Mouse (Mus musculus) stomach, embryonic 16.5 days (tissue): ENCODE results near the gene Obsl1. TPM values are rescaled to one million over a fixed set of nuclear protein-coding genes. Genes with fewer than 3 reads are reported as not detected.

Experiments used
- ATAC-seq: fragments of 200-750 bp; cut with Nextera tagmentation; 2 replicates; pipeline ENCODE4 v1.8.0; 2017; ENCODE audit warnings: moderate number of reproducible peaks, moderate TSS enrichment; ENCODE audit not compliant: insufficient read depth, low FRiP score
- H3K27ac ChIP-seq: fragments of 300-500 bp; sonication (generic); 2 replicates; pipeline ENCODE4 v1.5.1; 2014; ENCODE audit warnings: low read length
- H3K27me3 ChIP-seq: fragments of 300-500 bp; sonication (generic); 2 replicates; pipeline ENCODE4 v1.6.1; 2014; ENCODE audit warnings: low read length, control low read depth, mixed read lengths; ENCODE audit not compliant: control insufficient read depth, insufficient read depth
- H3K36me3 ChIP-seq: fragments of 300-500 bp; sonication (generic); 2 replicates; pipeline ENCODE4 v1.6.1; 2014; ENCODE audit warnings: low read length; ENCODE audit not compliant: control insufficient read depth, insufficient read depth
- H3K4me1 ChIP-seq: fragments of 300-500 bp; sonication (generic); 2 replicates; pipeline ENCODE4 v1.6.1; 2014; ENCODE audit warnings: low read length, control low read depth, mixed read lengths; ENCODE audit not compliant: control insufficient read depth, insufficient read depth
- H3K4me2 ChIP-seq: fragments of 300-500 bp; sonication (generic); 2 replicates; pipeline ENCODE4 v1.6.1; 2014; ENCODE audit warnings: low read depth, low read length, mixed read lengths
- H3K4me3 ChIP-seq: fragments of 300-500 bp; sonication (generic); replicated peaks from 2 replicates; pipeline ENCODE4 v1.5.1; 2014; ENCODE audit warnings: mild to moderate bottlenecking, low read length
- H3K9ac ChIP-seq: fragments of 300-500 bp; sonication (generic); 2 replicates; pipeline ENCODE4 v1.6.1; 2014; ENCODE audit warnings: low read length
- H3K9me3 ChIP-seq: fragments of 300-500 bp; sonication (generic); replicated peaks from 2 replicates; pipeline ENCODE4 v1.6.1; 2016; ENCODE audit warnings: low read length, control low read depth; ENCODE audit not compliant: control insufficient read depth
- WGBS: fragments of 180-500 bp; shearing (Covaris S2); extraction: QIAGEN DNeasy Blood & Tissue Kit; methylation state at CpG from one replicate; pipeline ENCODE4 v1.1.7; 2014; 5-methylcytosine and 5-hydroxymethylcytosine counted together
- polyA plus RNA-seq: library from polyadenylated mRNA; unstranded; fragments of >200 nt; fragmentation: Nextera tagmentation; extraction: Ambion mirVana; gene quantifications from 2 replicates; pipeline ENCODE4 v1.2.1, GENCODE M21; 2015

Obsl1 gene
- polyA plus RNA-seq, 1 experiment from 2014 or later, result 44.4 TPM

GRCm38 (mm10) chr1:75438782-75439181 lies 67.5 kb downstream of the Obsl1 start:
- H3K27ac ChIP-seq, result no peak overlapping the region
- no peaks in the 10 kb centered on the region for H3K27me3 ChIP-seq
- no peak overlapping the region for H3K4me3 ChIP-seq
- no peak for ATAC-seq
- H3K36me3 ChIP-seq, result no peaks in the 10 kb centered on the region
- no peaks in the 10 kb centered on the region for H3K9me3 ChIP-seq
- no peak overlapping the region for H3K9ac ChIP-seq
- 70% methylated on average over 8 of the region's 9 CpGs for WGBS
- no peak overlapping the region for H3K4me2 ChIP-seq
- H3K4me1 ChIP-seq, result peaks cover 13% of the 10 kb centered on the region

- Histone ChIP-seq H3K27ac (peak within 1 kb of the TSS; percentile 75), H3K9me3 (no peaks in the 10 kb centered on the region), H3K9ac (peak within 1 kb of the TSS; percentile 88), H3K4me3 (peak within 1 kb of the TSS; percentile 77), H3K4me1 (peaks cover 13% of the 10 kb centered on the region), H3K36me3 (no peaks in the 10 kb centered on the region), H3K4me2 (peak within 1 kb of the TSS; percentile 81), H3K27me3 (no peaks in the 10 kb centered on the region)
- ATAC-seq, result peak; percentile 83
- WGBS, result 5% methylated on average over 28 of the region's 28 CpGs
Measured at GRCm38 (mm10) chr1:75435475-75436328, 70.5 kb downstream of the Obsl1 start, which contains the start of gene Gmppa. Gene Gmppa (plus strand): TSS chr1:75435930.

Other genes starting within 250 kb of the Obsl1 start
- gene Ptprn, start 241.9 kb downstream of the Obsl1 start, polyA plus RNA-seq, result 2.0 and 2.6 TPM in 2 replicates
- gene Resp18, start 228.0 kb downstream of the Obsl1 start, polyA plus RNA-seq, result 6.0 and 6.6 TPM in 2 replicates
- gene Dnpep, start 188.5 kb downstream of the Obsl1 start, polyA plus RNA-seq, result 125 and 139 TPM in 2 replicates
- gene Des, start 146.1 kb downstream of the Obsl1 start, polyA plus RNA-seq, result 166 and 194 TPM in 2 replicates
- 41.1 and 41.2 TPM in 2 replicates for gene Speg, start 131.2 kb downstream of the Obsl1 start, polyA plus RNA-seq
- gene Gmppa, start 70.5 kb downstream of the Obsl1 start, polyA plus RNA-seq, result 104 and 127 TPM in 2 replicates
- gene Asic4, start 56.0 kb downstream of the Obsl1 start, polyA plus RNA-seq, result 1.3 and 1.4 TPM in 2 replicates
- 28.0 and 28.1 TPM in 2 replicates for gene Chpf, start 27.1 kb downstream of the Obsl1 start, polyA plus RNA-seq
- 1.6 and 2.1 TPM in 2 replicates for gene Tmem198, start 26.9 kb downstream of the Obsl1 start, polyA plus RNA-seq
- 7.4 and 8.3 TPM in 2 replicates for gene Inha, start 625 bp upstream of the Obsl1 start, polyA plus RNA-seq
- 18.6 and 19.8 TPM in 2 replicates for gene Stk11ip, start 15.1 kb upstream of the Obsl1 start, polyA plus RNA-seq
- gene Slc4a3, start 39.8 kb upstream of the Obsl1 start, polyA plus RNA-seq, result 14.1 and 15.4 TPM in 2 replicates